Mouse (Mus musculus) brain, embryonic 14.5 days (tissue): Measurements from ENCODE around the gene Nrxn2. TPM values are rescaled to one million over a fixed set of nuclear protein-coding genes. Genes with fewer than 3 reads are reported as not detected.

Experiments used
- DNase-seq: peaks from one replicate; pipeline ENCODE4 v3.0.0-alpha.2; 2011; ENCODE audit warnings: low read depth
- CTCF ChIP-seq: fragments of 200-500 bp; IDR thresholded peaks from 2 replicates; pipeline ENCODE4 v1.5.1; 2012; ENCODE audit warnings: inconsistent platforms, mild to moderate bottlenecking, moderate library complexity, borderline replicate concordance; ENCODE audit not compliant: insufficient read depth, insufficient read length; ENCODE audit errors: extremely low read depth
- POLR2A ChIP-seq: fragments of 200-500 bp; IDR thresholded peaks from 2 replicates; pipeline ENCODE4 v1.6.1; 2012; ENCODE audit warnings: mild to moderate bottlenecking, inconsistent platforms, borderline replicate concordance; ENCODE audit not compliant: poor library complexity, insufficient read depth, insufficient read length, severe bottlenecking; ENCODE audit errors: extremely low read depth
- polyA plus RNA-seq: library from polyadenylated mRNA; depleted of rRNA; stranded (reverse); fragments of >200 nt; gene quantifications from 2 replicates; pipeline ENCODE4 v1.2.3, GENCODE M21; 2012

Gene Nrxn2
- polyA plus RNA-seq, 1 experiment: 311 TPM

- DNase-seq: peak; percentile 61
- no peak for TF ChIP-seq CTCF
- TF ChIP-seq POLR2A: no peak
Observed at GRCm38 (mm10) chr19:6465090-6465489, 46.6 kb downstream of the Nrxn2 start.

DNA sequence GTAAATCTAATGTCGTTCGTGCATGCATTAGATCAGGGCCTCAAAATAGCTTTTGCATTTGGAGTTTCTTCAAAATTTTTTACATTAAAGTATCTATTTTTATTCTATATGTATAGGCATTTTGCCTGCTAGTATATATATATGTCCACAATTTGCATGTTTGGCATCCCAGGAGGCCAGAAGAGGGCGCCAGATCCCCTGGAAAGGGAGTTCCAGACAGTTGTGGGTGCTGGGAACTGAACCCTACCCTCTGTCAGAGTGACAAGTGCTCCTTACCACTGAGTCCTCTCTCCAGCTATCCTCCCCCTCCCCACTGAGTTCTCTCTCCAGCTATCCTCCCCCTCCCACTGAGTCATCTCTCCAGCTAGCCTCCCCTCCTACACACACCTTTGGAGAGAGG lies 48.4 kb downstream of the Nrxn2 start:
- TF ChIP-seq POLR2A (no peak), CTCF (peak; percentile 25; the same call in 1 of the 2 replicates)
- DNase-seq: no peak

GRCm38 (mm10) chr19:6467374-6467979 lies 48.9 kb downstream of the Nrxn2 start:
- no peak for DNase-seq
- TF ChIP-seq POLR2A: no peak

DNA sequence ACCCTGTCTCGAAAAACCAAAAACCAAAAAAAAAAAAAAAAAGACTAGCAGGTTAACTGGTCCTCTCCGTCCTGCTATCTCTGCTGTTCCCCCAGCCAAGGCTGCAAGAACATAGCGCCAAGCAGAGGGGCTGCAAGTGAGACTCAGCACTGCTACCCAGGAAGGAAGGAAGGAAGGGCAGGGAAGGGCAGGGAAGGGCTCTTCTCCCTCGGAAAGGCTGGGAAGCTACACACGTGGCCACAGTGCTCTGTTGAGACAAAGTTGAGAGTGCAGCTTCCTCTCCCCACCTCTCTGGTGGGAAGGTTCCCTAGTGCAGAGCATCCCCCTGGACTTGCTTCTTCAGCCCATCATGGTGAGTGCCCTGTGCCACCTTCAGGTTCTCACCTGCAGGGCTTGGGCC lies 53.1 kb downstream of the Nrxn2 start:
- TF ChIP-seq POLR2A: no peak
- no peak for TF ChIP-seq CTCF
- DNase-seq: no peak

DNA sequence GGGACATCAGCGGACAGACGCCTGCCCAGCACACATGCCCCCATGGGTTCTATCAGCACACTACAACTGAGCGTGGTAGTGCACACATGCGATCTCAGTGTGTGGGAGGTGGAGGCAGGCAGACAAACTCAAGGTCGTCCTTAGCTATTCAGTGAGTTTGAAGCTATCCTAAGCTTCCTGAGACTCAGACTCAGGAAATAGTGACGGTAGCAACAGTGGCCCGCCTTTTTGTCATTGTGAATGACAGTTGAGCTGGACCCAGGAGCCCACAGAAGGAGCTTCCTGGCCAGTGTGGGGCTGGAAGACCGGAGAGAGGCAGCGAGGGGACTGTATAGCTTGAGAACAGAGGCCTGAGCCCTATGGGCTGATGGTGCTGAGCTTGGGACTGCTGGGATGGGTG lies 54.3 kb downstream of the Nrxn2 start:
- TF ChIP-seq POLR2A: no peak
- TF ChIP-seq CTCF: no peak

GRCm38 (mm10) chr19:6474706-6475105 lies 56.2 kb downstream of the Nrxn2 start:
- TF ChIP-seq POLR2A (no peak), CTCF (no peak)
- no peak for DNase-seq

More for the DNA sequence above, 54.3 kb downstream of the Nrxn2 start:
- no peak for DNase-seq

DNA sequence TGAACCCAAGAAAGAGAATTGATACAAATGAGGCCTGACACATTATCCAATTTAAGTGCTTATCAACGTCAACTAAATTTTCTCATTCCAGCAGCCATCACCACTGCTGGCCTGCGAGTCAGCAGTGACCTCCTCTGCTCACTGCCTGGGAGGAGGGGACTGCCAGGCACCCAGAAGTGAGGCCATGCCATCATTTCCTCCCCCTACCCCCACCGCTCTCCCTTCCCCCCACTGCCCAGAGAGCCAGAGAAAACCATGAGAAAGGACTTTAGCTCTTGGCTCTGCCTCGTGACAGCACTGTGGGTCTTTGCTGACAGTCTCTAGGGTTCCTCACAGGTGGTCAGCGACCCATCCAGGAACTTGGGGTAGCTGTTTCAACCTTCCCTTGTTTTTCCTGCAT lies 56.6 kb downstream of the Nrxn2 start:
- DNase-seq: no peak
- TF ChIP-seq POLR2A: no peak
- no peak for TF ChIP-seq CTCF

DNA sequence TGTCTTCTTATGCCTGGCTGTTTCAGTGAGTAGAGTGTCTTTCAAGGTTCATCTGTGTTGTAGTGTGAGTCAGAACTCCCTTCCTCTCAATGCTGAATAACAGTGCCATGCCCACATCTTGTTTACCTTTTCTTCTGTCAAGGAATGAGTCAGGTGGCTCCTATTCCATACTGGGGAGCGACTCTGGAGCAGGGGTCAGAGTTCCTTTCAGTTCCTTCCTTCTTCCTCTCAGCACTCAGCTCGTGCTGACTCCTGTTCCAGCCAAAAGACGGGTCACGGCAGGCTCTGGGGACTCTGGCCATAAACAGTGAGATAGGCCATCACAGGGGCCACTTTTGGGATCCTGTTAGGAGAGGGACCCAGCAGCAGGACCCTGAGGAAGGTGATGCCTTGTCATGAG lies 58.5 kb downstream of the Nrxn2 start:
- TF ChIP-seq CTCF (no peak), POLR2A (no peak)
- no peak for DNase-seq

DNA sequence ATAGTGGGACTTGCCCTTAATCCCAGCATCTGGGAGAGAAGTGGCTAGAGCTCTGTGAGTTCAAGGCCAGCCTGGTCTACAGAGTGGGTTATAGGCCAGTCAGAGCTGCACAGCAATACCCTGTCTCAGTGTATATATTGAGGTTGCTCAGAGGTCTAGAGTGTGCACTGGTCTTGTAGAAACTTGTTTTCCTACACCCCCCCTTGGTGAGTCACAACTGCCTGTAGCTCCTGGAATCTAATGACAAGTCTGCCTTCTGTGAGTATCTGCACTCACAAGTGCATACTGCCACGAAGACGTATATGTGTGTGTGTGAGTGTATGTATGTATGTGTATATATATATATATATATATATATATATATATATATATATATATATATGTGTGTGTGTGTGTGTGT lies 60.0 kb downstream of the Nrxn2 start:
- no peak for TF ChIP-seq POLR2A
- TF ChIP-seq CTCF: no peak
- DNase-seq: no peak

DNA sequence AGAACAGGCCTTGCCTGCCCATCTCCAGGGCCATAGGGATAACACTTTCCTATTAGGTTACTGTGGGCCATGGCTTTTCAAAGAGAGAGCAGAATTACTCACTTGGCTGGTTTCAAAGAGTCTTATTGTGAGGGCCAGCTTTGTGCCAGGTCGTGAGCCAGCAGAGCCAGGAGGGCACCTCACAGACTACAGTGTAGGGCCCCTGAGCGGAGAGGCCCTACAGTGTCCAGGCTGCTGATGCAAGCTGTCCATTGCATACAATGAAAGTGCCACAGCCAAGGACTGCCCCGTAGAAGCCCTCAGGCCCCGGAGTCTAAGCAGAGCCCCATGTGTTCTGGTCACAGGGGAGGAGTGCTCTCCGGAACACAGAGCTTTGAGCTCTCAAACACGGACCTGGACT lies 64.4 kb downstream of the Nrxn2 start:
- no peak for DNase-seq
- TF ChIP-seq POLR2A (no peak), CTCF (no peak)

GRCm38 (mm10) chr19:6485059-6485630 lies 66.6 kb downstream of the Nrxn2 start:
- DNase-seq: no peak
- no peak for TF ChIP-seq CTCF
- TF ChIP-seq POLR2A: no peak

DNA sequence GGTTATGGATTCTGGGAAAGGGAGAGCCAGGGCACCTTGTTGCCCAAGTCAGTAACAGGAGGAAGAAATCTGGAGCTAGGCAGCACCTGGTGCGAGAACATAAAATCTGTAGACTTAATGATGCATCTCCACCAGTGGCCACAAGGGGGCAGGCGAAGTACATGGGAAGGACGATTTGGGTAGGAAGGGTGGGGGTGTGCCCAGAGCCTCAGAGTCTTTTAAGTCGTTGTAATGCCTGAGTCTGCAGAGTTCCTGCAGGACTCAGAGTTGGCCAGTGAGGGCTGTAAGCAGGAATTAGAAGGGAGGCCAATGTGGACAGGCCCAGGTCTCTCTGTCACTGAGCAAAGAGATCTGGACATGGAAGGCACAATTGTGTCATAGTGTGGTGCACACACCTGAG lies 70.5 kb downstream of the Nrxn2 start:
- DNase-seq: peak; percentile 96

More for the DNA sequence above, 70.5 kb downstream of the Nrxn2 start:
- TF ChIP-seq POLR2A (no peak), CTCF (peak; percentile 97)
